Mouse (Mus musculus): Measurements from ENCODE around the gene Gm5447.

DNA sequence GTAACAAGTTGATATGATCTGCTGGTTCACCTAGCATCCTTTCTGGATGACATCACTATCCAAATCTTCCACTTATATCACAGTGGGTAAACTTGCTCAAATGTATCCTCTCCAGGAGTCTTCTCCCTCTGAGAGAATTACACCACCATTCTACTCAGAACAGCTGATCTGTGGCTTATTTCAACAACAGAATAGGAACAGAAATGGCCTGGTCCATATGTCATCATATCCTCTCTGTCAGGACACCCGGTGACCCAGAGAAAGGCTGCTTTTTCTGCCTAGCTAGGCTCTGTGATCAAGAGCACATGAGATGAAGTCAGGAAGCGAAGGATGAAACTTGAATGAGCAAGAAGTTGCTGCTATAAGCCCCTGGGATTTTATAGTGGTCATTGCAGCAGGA is 13.7 kb downstream of the Gm5447 start:
- TF ChIP-seq CTCF (IDR thresholded peaks at IDR 0.05 in 2 of 3, conservative IDR thresholded peaks at IDR 0.05 in 1 of 3; ENCODE audit: control insufficient read depth in 1 of 3, insufficient read depth in 1 of 3, low read depth in 2 of 3, low read length in 3 of 3, poor library complexity in 1 of 3, severe bottlenecking in 1 of 3) = no peak
- TF ChIP-seq E2F4 (IDR thresholded peaks at IDR 0.05; ENCODE audit: borderline replicate concordance, low read depth, low read length) = no peak
- TF ChIP-seq ZMIZ1 (IDR thresholded peaks at IDR 0.05; ENCODE audit: low read depth, low read length) = no peak
- no peak for TF ChIP-seq ZC3H11A (IDR thresholded peaks at IDR 0.05; ENCODE audit: low read depth, low read length)
- no peak for TF ChIP-seq ZNF384 (IDR thresholded peaks at IDR 0.05; ENCODE audit: low read depth, low read length)
- no peak for TF ChIP-seq EP300 (IDR thresholded peaks at IDR 0.05; ENCODE audit: low read depth in 1 of 2, low read length in 2 of 2)
- no peak for TF ChIP-seq CHD2 (IDR thresholded peaks at IDR 0.05; ENCODE audit: low read length)

Data from MEL (cell line).